Mouse (Mus musculus) embryonic fibroblast, embryonic 13.5 days (primary cell): ENCODE measurements around the gene Zp1. TPM values are rescaled to one million over a fixed set of nuclear protein-coding genes. Genes with fewer than 3 reads are reported as not detected.

Experiments used
- H3K27ac ChIP-seq: 2 replicates; pipeline ENCODE4 v1.5.1; 2012; ENCODE audit warnings: low read length, control low read depth, inconsistent platforms; ENCODE audit not compliant: insufficient read depth
- H3K4me1 ChIP-seq: 2 replicates; pipeline ENCODE4 v1.6.1; 2011; ENCODE audit warnings: low read length; ENCODE audit not compliant: control insufficient read depth, insufficient read depth
- H3K4me3 ChIP-seq: 2 replicates; pipeline ENCODE4 v1.5.1; 2011; ENCODE audit warnings: mild to moderate bottlenecking, control low read depth, low read length; ENCODE audit not compliant: insufficient read depth
- CTCF ChIP-seq: IDR thresholded peaks from 2 replicates; pipeline ENCODE4 v1.5.1; 2011; ENCODE audit warnings: mild to moderate bottlenecking, control low read depth, low read length, moderate library complexity, borderline replicate concordance; ENCODE audit not compliant: insufficient read depth
- POLR2A ChIP-seq: IDR thresholded peaks from 2 replicates; pipeline ENCODE4 v1.6.1; 2011; ENCODE audit warnings: low read depth, mild to moderate bottlenecking, control low read depth, low read length, moderate library complexity
- polyA plus RNA-seq: library from polyadenylated mRNA; stranded (reverse); fragments of >200 nt; gene quantifications from 2 replicates; pipeline ENCODE4 v1.2.4, GENCODE M21; 2011; ENCODE audit warnings: low read depth; ENCODE audit not compliant: missing spikeins, insufficient read length

Gene Zp1
- polyA plus RNA-seq, 1 experiment, result not detected

- no peak overlapping the region for H3K27ac ChIP-seq
- no peak overlapping the region for H3K4me3 ChIP-seq
- TF ChIP-seq CTCF, result no peak
- TF ChIP-seq POLR2A, result no peak
- peaks cover 6% of the 10 kb centered on the region for H3K4me1 ChIP-seq
Measured at GRCm38 (mm10) chr19:10904927-10905727, 15.3 kb downstream of the Zp1 start.

- no peak overlapping the region for H3K27ac ChIP-seq
- H3K4me1 ChIP-seq, result peaks cover 6% of the 10 kb centered on the region
- no peak for TF ChIP-seq CTCF
- TF ChIP-seq POLR2A, result no peak
- no peak overlapping the region for H3K4me3 ChIP-seq
Measured at GRCm38 (mm10) chr19:10904512-10904911, 15.9 kb downstream of the Zp1 start.

GRCm38 (mm10) chr19:10901046-10901445, 19.4 kb downstream of the Zp1 start:
- peaks cover 5% of the 10 kb centered on the region for H3K4me1 ChIP-seq
- TF ChIP-seq POLR2A, result no peak
- TF ChIP-seq CTCF, result no peak
- no peak overlapping the region for H3K27ac ChIP-seq
- no peak overlapping the region for H3K4me3 ChIP-seq

- no peak overlapping the region for H3K4me3 ChIP-seq
- no peak for TF ChIP-seq CTCF
- TF ChIP-seq POLR2A, result no peak
- no peak overlapping the region for H3K27ac ChIP-seq
- peaks cover 5% of the 10 kb centered on the region for H3K4me1 ChIP-seq
Measured at GRCm38 (mm10) chr19:10900315-10900714, 20.1 kb downstream of the Zp1 start.

- H3K4me3 ChIP-seq, result no peak overlapping the region
- TF ChIP-seq POLR2A, result no peak
- no peak for TF ChIP-seq CTCF
Measured at GRCm38 (mm10) chr19:10897491-10897890, 22.9 kb downstream of the Zp1 start.

GRCm38 (mm10) chr19:10896849-10897248, 23.6 kb downstream of the Zp1 start:
- no peak overlapping the region for H3K27ac ChIP-seq
- no peak for TF ChIP-seq CTCF
- no peak for TF ChIP-seq POLR2A
- peak overlapping the region; percentile 85; the same call in 1 of the 2 replicates for H3K4me3 ChIP-seq
- H3K4me1 ChIP-seq, result peaks cover 5% of the 10 kb centered on the region

More at GRCm38 (mm10) chr19:10897491-10897890, 22.9 kb downstream of the Zp1 start:
- H3K4me1 ChIP-seq, result peaks cover 5% of the 10 kb centered on the region
- no peak overlapping the region for H3K27ac ChIP-seq

GRCm38 (mm10) chr19:10895708-10896107, 24.7 kb downstream of the Zp1 start:
- H3K4me3 ChIP-seq, result peak overlapping the region; percentile 85
- TF ChIP-seq POLR2A, result no peak
- no peak for TF ChIP-seq CTCF
- peak overlapping the region; percentile 65 for H3K27ac ChIP-seq
- H3K4me1 ChIP-seq, result peaks cover 5% of the 10 kb centered on the region

- Histone ChIP-seq H3K4me1 (peaks cover 5% of the 10 kb centered on the region), H3K4me3 (peak within 1 kb of the TSS; percentile 85), H3K27ac (peak within 1 kb of the TSS; percentile 65)
- TF ChIP-seq POLR2A, result peak; percentile 88
- no peak for TF ChIP-seq CTCF
Measured at GRCm38 (mm10) chr19:10895016-10895528, 25.4 kb downstream of the Zp1 start, which contains the start of gene Prpf19. TSS of gene Prpf19 (plus strand) at chr19:10895231.

- no peak for TF ChIP-seq POLR2A
- TF ChIP-seq CTCF, result no peak
- Histone ChIP-seq H3K4me3 (no peak overlapping the region), H3K4me1 (peaks cover 5% of the 10 kb centered on the region), H3K27ac (no peak overlapping the region)
Measured at GRCm38 (mm10) chr19:10892201-10892600, 28.2 kb downstream of the Zp1 start.

- Histone ChIP-seq H3K4me3 (peak within 1 kb of the TSS; percentile 60), H3K4me1 (peaks cover 3% of the 10 kb centered on the region), H3K27ac (peak within 1 kb of the TSS; percentile 55)
- TF ChIP-seq POLR2A (peak; percentile 59), CTCF (no peak)
Measured at GRCm38 (mm10) chr19:10881426-10882154, 38.8 kb downstream of the Zp1 start, which contains the start of gene Tmem109. TSS of gene Tmem109 (minus strand) at chr19:10882001.
